Mouse (Mus musculus) MEL (cell line): ENCODE results near the gene Dvl2. TPM values are rescaled to one million over a fixed set of nuclear protein-coding genes. Genes with fewer than 3 reads are reported as not detected.

Experiments used
- DNase-seq: peaks from one replicate; pipeline ENCODE4 v3.0.0; 2011; ENCODE audit warnings: low read depth, low spot score
- H3K27ac ChIP-seq: 2 replicates; pipeline ENCODE4 v1.5.1; 2012; ENCODE audit warnings: low read depth, mild to moderate bottlenecking, control low read depth, low read length, moderate library complexity; ENCODE audit not compliant: control insufficient read depth
- H3K27me3 ChIP-seq, 2 experiments: fragments of 150-350 bp in 1 of 2; sonication (generic) in 1 of 2; 2 replicates each; pipeline ENCODE4 v1.6.1; 2012; ENCODE audit warnings: low read length in 2 of 2, mild to moderate bottlenecking in 2 of 2, improper control_type of control experiment in 1 of 2, moderate library complexity in 1 of 2; ENCODE audit not compliant: insufficient read depth in 2 of 2, control insufficient read depth in 1 of 2
- H3K36me3 ChIP-seq, 2 experiments: 2 replicates each; pipeline ENCODE4 v1.6.1; 2012 to 2014; ENCODE audit warnings: low read length in 2 of 2, improper control_type of control experiment in 1 of 2, inconsistent platforms in 1 of 2, mild to moderate bottlenecking in 1 of 2; ENCODE audit not compliant: insufficient read depth in 2 of 2, control insufficient read depth in 1 of 2
- H3K4me1 ChIP-seq, 2 experiments: fragments of 150-350 bp in 1 of 2; sonication (generic) in 1 of 2; 2 replicates each; pipeline ENCODE4 v1.6.1; 2012; ENCODE audit warnings: low read length in 2 of 2, improper control_type of control experiment in 1 of 2, mild to moderate bottlenecking in 1 of 2; ENCODE audit not compliant: insufficient read depth in 2 of 2, control insufficient read depth in 1 of 2
- H3K4me3 ChIP-seq, 2 experiments: fragments of 150-350 bp in 1 of 2; sonication (generic) in 1 of 2; 2 replicates each; pipeline ENCODE4 v1.5.1; 2012; ENCODE audit warnings: low read depth in 2 of 2, low read length in 2 of 2, mild to moderate bottlenecking in 2 of 2, moderate library complexity in 2 of 2, control low read depth in 1 of 2, improper control_type of control experiment in 1 of 2; ENCODE audit not compliant: control insufficient read depth in 1 of 2, insufficient read depth in 1 of 2
- H3K79me2 ChIP-seq: 2 replicates; pipeline ENCODE4 v1.6.1; 2012; ENCODE audit warnings: mild to moderate bottlenecking, low read length, moderate library complexity; ENCODE audit not compliant: control insufficient read depth, poor library complexity, insufficient read depth
- H3K9ac ChIP-seq: 2 replicates; pipeline ENCODE4 v1.6.1; 2012; ENCODE audit warnings: low read depth, mild to moderate bottlenecking, control low read depth, low read length, moderate library complexity; ENCODE audit not compliant: control insufficient read depth, poor library complexity, severe bottlenecking
- H3K9me3 ChIP-seq: fragments of 150-350 bp; sonication (generic); replicated peaks from 2 replicates; pipeline ENCODE4 v1.6.1; 2012; ENCODE audit warnings: mild to moderate bottlenecking, low read length, improper control_type of control experiment, moderate library complexity; ENCODE audit not compliant: insufficient read depth
- CHD1 ChIP-seq: IDR thresholded peaks from 2 replicates; pipeline ENCODE4 v1.6.1; 2012; ENCODE audit warnings: low read depth, mild to moderate bottlenecking, inconsistent platforms, low read length, improper control_type of control experiment
- CHD2 ChIP-seq: IDR thresholded peaks from 2 replicates; pipeline ENCODE4 v1.6.1; 2011; ENCODE audit warnings: low read length, improper control_type of control experiment
- CTCF ChIP-seq, 3 experiments: IDR thresholded peaks in 2 of 3; conservative IDR thresholded peaks in 1 of 3; 2 replicates each; pipeline ENCODE4 v1.5.1; 2011 to 2012; ENCODE audit warnings: low read length in 3 of 3, low read depth in 2 of 3, mild to moderate bottlenecking in 2 of 3, improper control_type of control experiment in 1 of 3, inconsistent platforms in 1 of 3, mixed read lengths in 1 of 3, moderate library complexity in 1 of 3; ENCODE audit not compliant: control insufficient read depth in 1 of 3, insufficient read depth in 1 of 3, poor library complexity in 1 of 3, severe bottlenecking in 1 of 3
- E2F4 ChIP-seq: IDR thresholded peaks from 2 replicates; pipeline ENCODE4 v1.6.1; 2011; ENCODE audit warnings: low read depth, low read length, improper control_type of control experiment, borderline replicate concordance
- EP300 ChIP-seq, 2 experiments: IDR thresholded peaks; 2 replicates each; pipeline ENCODE4 v1.6.1; 2011; ENCODE audit warnings: improper control_type of control experiment in 2 of 2, low read length in 2 of 2, low read depth in 1 of 2, mild to moderate bottlenecking in 1 of 2
- ETS1 ChIP-seq: IDR thresholded peaks from 2 replicates; pipeline ENCODE4 v1.6.1; 2012; ENCODE audit warnings: low read depth, mild to moderate bottlenecking, inconsistent platforms, low read length, improper control_type of control experiment, moderate library complexity
- GABPA ChIP-seq: IDR thresholded peaks from 2 replicates; pipeline ENCODE4 v1.6.1; 2012; ENCODE audit warnings: low read depth, mild to moderate bottlenecking, inconsistent platforms, low read length, improper control_type of control experiment, moderate library complexity
- GATA1 ChIP-seq: IDR thresholded peaks from 2 replicates; pipeline ENCODE4 v1.6.1; 2011; ENCODE audit warnings: low read depth, low read length, improper control_type of control experiment
- KAT2A ChIP-seq: conservative IDR thresholded peaks from 2 replicates; pipeline ENCODE4 v1.6.1; 2012; ENCODE audit warnings: low read depth, low read length, improper control_type of control experiment, inconsistent platforms
- MAFK ChIP-seq: IDR thresholded peaks from 2 replicates; pipeline ENCODE4 v1.6.1; 2011; ENCODE audit warnings: low read depth, mild to moderate bottlenecking, low read length, improper control_type of control experiment, borderline replicate concordance
- MAX ChIP-seq: IDR thresholded peaks from 2 replicates; pipeline ENCODE4 v1.6.1; 2011; ENCODE audit warnings: low read length, improper control_type of control experiment
- MAZ ChIP-seq: IDR thresholded peaks from 2 replicates; pipeline ENCODE4 v1.6.1; 2012; ENCODE audit warnings: low read depth, mild to moderate bottlenecking, inconsistent platforms, low read length, improper control_type of control experiment
- MEF2A ChIP-seq: IDR thresholded peaks from 2 replicates; pipeline ENCODE4 v1.6.1; 2014; ENCODE audit warnings: low read depth, mild to moderate bottlenecking, inconsistent platforms, low read length, improper control_type of control experiment; ENCODE audit not compliant: poor library complexity, insufficient replicate concordance, severe bottlenecking; ENCODE audit errors: extremely low read depth
- MYB ChIP-seq: IDR thresholded peaks from 2 replicates; pipeline ENCODE4 v1.6.1; 2011; ENCODE audit warnings: mild to moderate bottlenecking, low read depth, low read length, improper control_type of control experiment
- NELFE ChIP-seq: IDR thresholded peaks from 2 replicates; pipeline ENCODE4 v1.6.1; 2011; ENCODE audit warnings: low read depth, low read length, improper control_type of control experiment
- NRF1 ChIP-seq: IDR thresholded peaks from 2 replicates; pipeline ENCODE4 v1.6.1; 2014; ENCODE audit warnings: low read depth, mild to moderate bottlenecking, inconsistent platforms, low read length, improper control_type of control experiment, moderate library complexity; ENCODE audit not compliant: poor library complexity, insufficient read depth, severe bottlenecking
- POLR2A ChIP-seq, 2 experiments: IDR thresholded peaks; 2 replicates each; pipeline ENCODE4 v1.6.1; 2011 to 2012; ENCODE audit warnings: low read length in 2 of 2, mild to moderate bottlenecking in 2 of 2, control low read depth in 1 of 2, improper control_type of control experiment in 1 of 2, low read depth in 1 of 2, moderate library complexity in 1 of 2; ENCODE audit not compliant: control insufficient read depth in 1 of 2, insufficient read depth in 1 of 2, poor library complexity in 1 of 2
- POLR2AphosphoS2 ChIP-seq: IDR thresholded peaks from 2 replicates; pipeline ENCODE4 v1.6.1; 2011; ENCODE audit warnings: low read length, improper control_type of control experiment
- POLR2AphosphoS5 ChIP-seq: IDR thresholded peaks from 2 replicates; pipeline ENCODE4 v1.6.1; 2012; ENCODE audit warnings: low read depth, borderline replicate concordance, mild to moderate bottlenecking, inconsistent platforms, low read length, moderate library complexity, mixed read lengths
- RAD21 ChIP-seq: IDR thresholded peaks from 2 replicates; pipeline ENCODE4 v1.6.1; 2011; ENCODE audit warnings: mild to moderate bottlenecking, low read depth, low read length, improper control_type of control experiment
- SMC3 ChIP-seq: IDR thresholded peaks from 2 replicates; pipeline ENCODE4 v1.6.1; 2011; ENCODE audit warnings: low read depth, low read length, improper control_type of control experiment
- TAL1 ChIP-seq: IDR thresholded peaks from 2 replicates; pipeline ENCODE4 v1.6.1; 2012; ENCODE audit warnings: mild to moderate bottlenecking, inconsistent platforms, low read length, moderate library complexity, mixed read lengths
- TBP ChIP-seq: IDR thresholded peaks from 2 replicates; pipeline ENCODE4 v1.8.0; 2011; ENCODE audit warnings: low read depth, low read length, improper control_type of control experiment
- TCF12 ChIP-seq: IDR thresholded peaks from 2 replicates; pipeline ENCODE4 v1.6.1; 2014; ENCODE audit warnings: low read depth, mild to moderate bottlenecking, inconsistent platforms, low read length, improper control_type of control experiment, moderate library complexity
- UBTF ChIP-seq: IDR thresholded peaks from 2 replicates; pipeline ENCODE4 v1.6.1; 2012; ENCODE audit warnings: low read depth, mild to moderate bottlenecking, inconsistent platforms, low read length, improper control_type of control experiment, moderate library complexity, borderline replicate concordance; ENCODE audit not compliant: insufficient read depth
- USF2 ChIP-seq, 2 experiments: IDR thresholded peaks; 2 replicates each; pipeline ENCODE4 v1.6.1; 2011 to 2012; ENCODE audit warnings: improper control_type of control experiment in 2 of 2, low read length in 2 of 2, borderline replicate concordance in 1 of 2, inconsistent platforms in 1 of 2, low read depth in 1 of 2, mild to moderate bottlenecking in 1 of 2; ENCODE audit not compliant: insufficient read depth in 1 of 2
- ZMIZ1 ChIP-seq: IDR thresholded peaks from 2 replicates; pipeline ENCODE4 v1.6.1; 2012; ENCODE audit warnings: low read depth, mild to moderate bottlenecking, inconsistent platforms, low read length, improper control_type of control experiment, moderate library complexity
- ZNF384 ChIP-seq: IDR thresholded peaks from 2 replicates; pipeline ENCODE4 v1.6.1; 2012; ENCODE audit warnings: low read depth, mild to moderate bottlenecking, inconsistent platforms, low read length, improper control_type of control experiment
- polyA plus RNA-seq, 2 experiments: library from polyadenylated mRNA; stranded (reverse) in 1 of 2; unstranded in 1 of 2; fragments of >175 nt in 1 of 2; fragments of >200 nt in 1 of 2; gene quantifications; 2 replicates each; pipeline versions ENCODE4 v1.2.1 to v1.2.4; 2012; ENCODE audit warnings: low replicate concordance in 2 of 2, low read depth in 1 of 2; ENCODE audit not compliant: insufficient read length in 2 of 2, insufficient read depth in 1 of 2, missing spikeins in 1 of 2
- total RNA-seq: library from RNA; depleted of rRNA; stranded (reverse); fragments of 300-350 nt; gene quantifications from 2 replicates; pipeline ENCODE4 v1.2.3, GENCODE M21; 2012

Dvl2 gene
- total and polyA plus RNA-seq, 3 experiments, result 38.5 to 40.1 TPM; not detected in 1

DNA sequence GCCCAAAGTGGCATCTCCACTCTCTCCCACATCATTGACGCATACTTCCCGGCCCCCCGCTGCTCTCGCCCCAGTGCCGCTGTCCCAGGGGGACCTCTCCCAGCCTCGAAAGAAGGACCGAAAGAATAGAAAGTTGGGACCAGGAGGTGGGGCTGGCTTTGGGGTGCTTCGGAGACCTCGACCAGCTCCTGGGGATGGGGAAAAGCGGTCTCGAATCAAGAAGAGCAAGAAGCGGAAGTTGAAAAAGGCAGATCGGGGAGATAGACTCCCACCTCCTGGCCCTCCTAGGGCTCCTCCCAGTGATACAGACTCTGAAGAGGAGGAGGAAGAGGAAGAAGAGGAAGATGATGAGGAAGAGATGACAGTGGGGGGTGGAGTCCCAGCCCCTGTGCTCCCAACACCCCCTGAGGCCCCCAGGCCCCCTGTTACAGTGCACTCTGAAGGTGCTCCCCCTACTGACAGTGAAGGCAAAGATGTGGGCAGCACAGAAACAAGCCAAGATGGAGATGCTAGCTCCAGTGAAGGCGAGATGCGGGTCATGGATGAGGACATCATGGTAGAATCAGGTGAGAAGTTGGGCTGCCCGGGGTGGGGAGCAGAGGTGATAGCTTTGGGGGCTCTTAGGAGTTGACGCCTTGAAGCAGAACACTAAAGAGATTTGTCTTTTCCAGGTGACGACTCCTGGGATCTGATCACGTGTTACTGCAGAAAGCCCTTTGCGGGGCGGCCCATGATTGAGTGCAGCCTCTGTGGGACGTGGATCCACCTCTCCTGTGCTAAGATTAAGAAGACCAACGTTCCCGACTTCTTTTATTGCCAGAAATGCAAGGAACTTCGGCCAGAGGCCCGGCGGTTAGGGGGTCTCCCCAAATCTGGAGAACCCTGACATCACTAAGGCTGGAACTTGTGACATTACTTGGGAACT lies 1.6 kb upstream of the Dvl2 start (continued):
- TF ChIP-seq RAD21, result no peak
- TF ChIP-seq EP300 (IDR thresholded peaks at IDR 0.05; ENCODE audit: low read depth in 1 of 2, low read length in 2 of 2), result peak; percentile 62 to 68; a peak in 3 of 4 replicates
- peak in 1 of 2 experiments; percentile 38; a peak in 2 of 4 replicates for TF ChIP-seq POLR2A (IDR thresholded peaks at IDR 0.05; ENCODE audit: control insufficient read depth in 1 of 2, insufficient read depth in 1 of 2, low read depth in 1 of 2, low read length in 2 of 2, poor library complexity in 1 of 2)
- no peak for TF ChIP-seq CHD2
- no peak for TF ChIP-seq TCF12
- TF ChIP-seq UBTF, result no peak
- no peak for TF ChIP-seq E2F4
- TF ChIP-seq KAT2A, result no peak
- TF ChIP-seq POLR2AphosphoS2, result no peak; the same call in 1 of the 2 replicates
- no peak for TF ChIP-seq ZNF384
- no peak for TF ChIP-seq GABPA
- TF ChIP-seq MAX, result 0 out of 2 replicates have a peak, but pooled peaks have one; percentile 33
- no peak for TF ChIP-seq CHD1
- no peak for TF ChIP-seq TBP
- no peak for TF ChIP-seq ZMIZ1
- TF ChIP-seq GATA1, result peak; percentile 85
- peak; percentile 36 to 47 (median 38); a peak in 5 of 6 replicates for TF ChIP-seq CTCF (IDR thresholded peaks at IDR 0.05 in 2 of 3, conservative IDR thresholded peaks at IDR 0.05 in 1 of 3; ENCODE audit: control insufficient read depth in 1 of 3, insufficient read depth in 1 of 3, low read depth in 2 of 3, low read length in 3 of 3, poor library complexity in 1 of 3, severe bottlenecking in 1 of 3)
- TF ChIP-seq NELFE, result peak; percentile 36; the same call in 1 of the 2 replicates
- peak; percentile 55; the same call in 1 of the 2 replicates for TF ChIP-seq ETS1
- TF ChIP-seq MAZ, result peak; percentile 87
- TF ChIP-seq SMC3, result no peak

- H3K27me3 ChIP-seq, result no peaks in the 10 kb centered on the region
- peaks cover 8 to 44% of the 10 kb centered on the region in 2 experiments for H3K36me3 ChIP-seq
- no peak for DNase-seq
- TF ChIP-seq POLR2A (IDR thresholded peaks at IDR 0.05; ENCODE audit: control insufficient read depth in 1 of 2, insufficient read depth in 1 of 2, low read depth in 1 of 2, low read length in 2 of 2, poor library complexity in 1 of 2), result no peak
- TF ChIP-seq MEF2A, result no peak
- TF ChIP-seq CHD1, result no peak
- no peak for TF ChIP-seq USF2 (IDR thresholded peaks at IDR 0.05; ENCODE audit: borderline replicate concordance in 1 of 2, insufficient read depth in 1 of 2, low read depth in 1 of 2, low read length in 2 of 2)
- no peak for TF ChIP-seq POLR2AphosphoS5
- TF ChIP-seq EP300 (IDR thresholded peaks at IDR 0.05; ENCODE audit: low read depth in 1 of 2, low read length in 2 of 2), result no peak
- no peak for TF ChIP-seq GATA1
- no peak for TF ChIP-seq TAL1
- TF ChIP-seq MAFK, result no peak
- no peak for TF ChIP-seq GABPA
- TF ChIP-seq E2F4, result no peak
- TF ChIP-seq NRF1, result no peak
- TF ChIP-seq MYB, result no peak
- TF ChIP-seq ZMIZ1, result no peak
- TF ChIP-seq, all 39 proteins: peak for 0
- Histone ChIP-seq H3K27ac (peak overlapping the region; percentile 41), H3K9me3 (no peaks in the 10 kb centered on the region), H3K4me3 (no peak overlapping the region), H3K9ac (no peak overlapping the region), H3K4me1 (peaks cover 16 to 39% of the 10 kb centered on the region in 2 experiments), H3K79me2 (peaks cover 53% of the 10 kb centered on the region)
These were observed 729 bp upstream of the Dvl2 start for GRCm38 (mm10) chr11:69999666-70000065.
